Mouse (Mus musculus) liver, adult 2 months (tissue): ENCODE measurements at regions not wholly inside any gene's neighbourhood (a gene's known extent, or its start where the extent isn't known, plus 50 kb on each side); places are given as distances from the start of the nearest gene placed in this dataset.

ENCODE experiments used
- CTCF ChIP-seq: fragments of 200-500 bp; IDR thresholded peaks from 2 replicates; pipeline ENCODE4 v1.5.1; 2011; ENCODE audit warnings: low read depth, low read length, control low read depth
- POLR2A ChIP-seq: fragments of 200-500 bp; IDR thresholded peaks from 2 replicates; pipeline ENCODE4 v1.6.1; 2011; ENCODE audit warnings: low read length, control low read depth; ENCODE audit not compliant: insufficient read depth; ENCODE audit errors: extremely low read depth

DNA sequence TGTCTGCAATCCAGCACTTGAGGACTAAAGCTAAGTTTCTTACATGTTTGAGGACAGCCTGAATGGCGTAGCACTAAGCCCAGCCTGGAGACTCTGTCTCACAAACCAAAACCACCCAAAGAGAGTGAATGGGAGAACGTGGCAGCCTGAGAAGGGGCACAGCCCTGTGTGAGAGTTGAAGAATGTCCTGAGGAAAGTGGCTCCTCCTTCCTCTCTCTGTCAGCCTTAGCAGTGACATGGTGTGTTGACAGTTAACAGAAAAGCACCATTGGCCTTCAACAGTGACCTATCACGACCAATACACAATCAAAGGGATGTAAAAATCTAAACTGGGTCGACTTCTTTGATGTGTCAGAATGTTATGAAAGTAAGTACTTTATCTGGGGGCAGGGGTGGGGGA is 201.9 kb downstream of the Tpbg start:
- TF ChIP-seq POLR2A (no peak), CTCF (no peak)
